In genomic region chr19:5770925-5771860, GRCm38 (mm10) we compare ENCODE assay signal across 8 mouse cellular contexts. TPM values are rescaled to one million over a fixed set of nuclear protein-coding genes. Genes with fewer than 3 reads are reported as not detected.
DNase-seq lines count a peak whose midpoint lies in the region; ATAC-seq lines count a peak whose summit lies in the region.

Gene Scyl1 (minus strand): TSS chr19:5771419.

- peak within 1 kb of the TSS; percentile 82 for H3K9ac ChIP-seq in heart, embryonic 14.5 days (ENCODE audit: low read length)
- H3K9ac ChIP-seq in liver, embryonic 12.5 days = peak within 1 kb of the TSS; percentile 93

- no peaks in the 10 kb centered on the region for H3K9me3 ChIP-seq in forebrain, embryonic 10.5 days
- H3K9me3 ChIP-seq in heart, embryonic 14.5 days (ENCODE audit: control insufficient read depth, low read length) = no peaks in the 10 kb centered on the region
- H3K9me3 ChIP-seq in liver, embryonic 12.5 days (replicated peaks) = no peaks in the 10 kb centered on the region

- WGBS in forebrain, embryonic 10.5 days = under 1% methylated on average over 64 of the region's 64 CpGs
- whole genome bisulfite sequencing in heart, embryonic 14.5 days = 1% methylated on average over 63 of the region's 64 CpGs
- under 1% methylated on average over 64 of the region's 64 CpGs for WGBS in liver, embryonic 12.5 days (ENCODE audit: insufficient replicate concordance)

- peak; percentile 97 for ATAC-seq in heart, embryonic 14.5 days (ENCODE audit: insufficient number of reproducible peaks, insufficient read depth, low FRiP score, low read depth)
- peak; percentile 94 for ATAC-seq in liver, embryonic 12.5 days

- peaks cover 24% of the 10 kb centered on the region for H3K4me1 ChIP-seq in forebrain, embryonic 10.5 days
- H3K4me1 ChIP-seq in heart, embryonic 14.5 days (ENCODE audit: control insufficient read depth in 2 of 2, insufficient read depth in 2 of 2, low read length in 2 of 2) = peaks cover 8 to 11% of the 10 kb centered on the region in 2 experiments
- H3K4me1 ChIP-seq in liver, embryonic 12.5 days = peaks cover 23% of the 10 kb centered on the region

- peak within 1 kb of the TSS; percentile 93 for H3K27ac ChIP-seq in forebrain, embryonic 10.5 days
- H3K27ac ChIP-seq in heart, embryonic 14.5 days (replicated peaks in 1 of 2; ENCODE audit: control insufficient read depth in 1 of 2, insufficient read depth in 1 of 2, low read depth in 2 of 2, low read length in 2 of 2) = peak within 1 kb of the TSS; percentile 78 to 86
- peak within 1 kb of the TSS; percentile 87 for H3K27ac ChIP-seq in liver, embryonic 12.5 days

- peak within 1 kb of the TSS; percentile 83 for H3K4me3 ChIP-seq in forebrain, embryonic 10.5 days
- peak within 1 kb of the TSS; percentile 65 to 77 for H3K4me3 ChIP-seq in heart, embryonic 14.5 days (ENCODE audit: control insufficient read depth in 1 of 2, insufficient read depth in 1 of 2, low read depth in 1 of 2, low read length in 2 of 2)
- H3K4me3 ChIP-seq in liver, embryonic 12.5 days = peak within 1 kb of the TSS; percentile 88

- H3K27me3 ChIP-seq in forebrain, embryonic 10.5 days (ENCODE audit: poor library complexity, severe bottlenecking) = no peaks in the 10 kb centered on the region
- no peaks in the 10 kb centered on the region for H3K27me3 ChIP-seq in heart, embryonic 14.5 days (ENCODE audit: control insufficient read depth, insufficient read depth, low read length)
- no peaks in the 10 kb centered on the region for H3K27me3 ChIP-seq in liver, embryonic 12.5 days (replicated peaks)
- no peaks in the 10 kb centered on the region for H3K27me3 ChIP-seq in splenic B cell, adult 2 months (ENCODE audit: control insufficient read depth, insufficient read depth, low read length, poor library complexity, severe bottlenecking)

- peaks cover 41% of the 10 kb centered on the region for H3K36me3 ChIP-seq in forebrain, embryonic 10.5 days (replicated peaks)
- peaks cover 38% of the 10 kb centered on the region for H3K36me3 ChIP-seq in heart, embryonic 14.5 days (ENCODE audit: control insufficient read depth, insufficient read depth, low read length)
- peaks cover 38% of the 10 kb centered on the region for H3K36me3 ChIP-seq in liver, embryonic 12.5 days
- H3K36me3 ChIP-seq in splenic B cell, adult 2 months (ENCODE audit: control insufficient read depth, insufficient read depth, low read length, poor library complexity, severe bottlenecking) = peaks cover 3% of the 10 kb centered on the region; the same call in 1 of the 2 replicates

- peak within 1 kb of the TSS; percentile 83 for H3K4me2 ChIP-seq in heart, embryonic 14.5 days (ENCODE audit: low read length)
- peak within 1 kb of the TSS; percentile 90 for H3K4me2 ChIP-seq in liver, embryonic 12.5 days

- peak; percentile 90 for DNase-seq in CD4-positive, CD25-positive, alpha-beta regulatory T cell, adult 2 months (ENCODE audit: low read depth, low spot score)
- DNase-seq in c-Kit-negative CD71-positive TER-119-positive erythroid progenitor cells, embryonic 14.5 days (ENCODE audit: low read depth, low spot score) = peak; percentile 82
- peak; percentile 96 for DNase-seq in forebrain, embryonic 10.5 days (ENCODE audit: extremely low spot score, low spot score)
- DNase-seq in kidney, postnatal 14 days = peak; percentile 97
- peak; percentile 94 for DNase-seq in naive thymus-derived CD4-positive, alpha-beta T cell, adult 2 months (ENCODE audit: low read depth)
- DNase-seq in splenic B cell, adult 2 months (ENCODE audit: low read depth, low spot score) = peak; percentile 89

RNA-seq across cellular contexts. Expression of gene Scyl1, which starts in this region (rescaled TPM):
- 63.4 and 64.6 TPM in 2 replicates for polyA plus RNA-seq in forebrain, embryonic 10.5 days (2016; fragmentation: Nextera tagmentation; extraction: Ambion mirVana)
- 56.9 and 62.3 TPM in 2 replicates for polyA plus RNA-seq in heart, embryonic 14.5 days (2014; fragmentation: Nextera tagmentation; extraction: Ambion mirVana)
- 38.3 and 39.7 TPM in 2 replicates for polyA plus RNA-seq in liver, embryonic 12.5 days (2016; fragmentation: Nextera tagmentation; extraction: Ambion mirVana)

Comparison
In these comparisons a context has a peak if more than half of its experiments do, and no peak if none do; other contexts are left out.
1. Peak in every context shown above with its lines: DNase-seq, ATAC-seq, H3K4me3 ChIP-seq and H3K27ac ChIP-seq.